Mouse (Mus musculus) olfactory bulb, adult 2 months (tissue): ENCODE data around the gene Sema4d. TPM values are rescaled to one million over a fixed set of nuclear protein-coding genes. Genes with fewer than 3 reads are reported as not detected.

Experiments used
- H3K27ac ChIP-seq: fragments of 200-500 bp; 2 replicates; pipeline ENCODE4 v1.5.1; 2012; ENCODE audit warnings: low read depth, low read length; ENCODE audit not compliant: insufficient read depth
- H3K4me1 ChIP-seq: fragments of 200-500 bp; 2 replicates; pipeline ENCODE4 v1.6.1; 2012; ENCODE audit warnings: low read length; ENCODE audit not compliant: control insufficient read depth, insufficient read depth
- H3K4me3 ChIP-seq: fragments of 200-500 bp; 2 replicates; pipeline ENCODE4 v1.5.1; 2012; ENCODE audit warnings: mild to moderate bottlenecking, low read depth, low read length, moderate library complexity; ENCODE audit not compliant: insufficient read depth
- CTCF ChIP-seq: fragments of 200-500 bp; IDR thresholded peaks from 2 replicates; pipeline ENCODE4 v1.5.1; 2012; ENCODE audit warnings: low read depth, mild to moderate bottlenecking, low read length, moderate library complexity; ENCODE audit not compliant: insufficient read depth
- POLR2A ChIP-seq: fragments of 200-500 bp; IDR thresholded peaks from 2 replicates; pipeline ENCODE4 v1.6.1; 2012; ENCODE audit warnings: mild to moderate bottlenecking, low read depth, low read length, moderate library complexity; ENCODE audit not compliant: insufficient read depth
- WGBS: fragments of 180-500 bp; shearing (Covaris S2); methylation state at CpG from one replicate; pipeline ENCODE4 v1.1.7; 2018; 5-methylcytosine and 5-hydroxymethylcytosine counted together
- polyA plus RNA-seq: library from polyadenylated mRNA; stranded (reverse); fragments of >200 nt; gene quantifications from 2 replicates; pipeline ENCODE4 v1.2.4, GENCODE M21; 2012; ENCODE audit warnings: low replicate concordance; ENCODE audit not compliant: missing spikeins, insufficient read depth, insufficient read length

The Sema4d gene
- polyA plus RNA-seq, 1 experiment: not detected

- no peak overlapping the region for H3K4me3 ChIP-seq
- no peak for TF ChIP-seq POLR2A
- TF ChIP-seq CTCF: no peak
- no peak overlapping the region; the same call in 1 of the 2 replicates for H3K27ac ChIP-seq
- peaks cover 64% of the 10 kb centered on the region for H3K4me1 ChIP-seq
- WGBS: 46% methylated on average over 14 of the region's 14 CpGs
These were observed 43.8 kb downstream of the Sema4d start for GRCm38 (mm10) chr13:51749578-51750345.

- no peak for TF ChIP-seq POLR2A
- TF ChIP-seq CTCF: no peak
- no peak overlapping the region for H3K27ac ChIP-seq
- peaks cover 47% of the 10 kb centered on the region for H3K4me1 ChIP-seq
- H3K4me3 ChIP-seq: no peak overlapping the region
- 74% methylated on average over 12 of the region's 12 CpGs for WGBS
These were observed 45.5 kb downstream of the Sema4d start for GRCm38 (mm10) chr13:51748009-51748552.

GRCm38 (mm10) chr13:51747069-51747468, 46.5 kb downstream of the Sema4d start:
- Histone ChIP-seq H3K27ac (no peak overlapping the region), H3K4me1 (peaks cover 44% of the 10 kb centered on the region), H3K4me3 (no peak overlapping the region)
- TF ChIP-seq POLR2A: no peak
- TF ChIP-seq CTCF: no peak
- 85% methylated on average over 7 of the region's 7 CpGs for WGBS

GRCm38 (mm10) chr13:51745862-51746261, 47.7 kb downstream of the Sema4d start:
- Histone ChIP-seq H3K27ac (no peak overlapping the region), H3K4me3 (no peak overlapping the region)
- WGBS: 69% methylated on average over 5 of the region's 5 CpGs

GRCm38 (mm10) chr13:51743855-51744254, 49.7 kb downstream of the Sema4d start:
- Histone ChIP-seq H3K27ac (no peak overlapping the region), H3K4me3 (no peak overlapping the region), H3K4me1 (peaks cover 27% of the 10 kb centered on the region)
- WGBS: 82% methylated on average over 3 of the region's 3 CpGs
- TF ChIP-seq CTCF (no peak), POLR2A (no peak)

More at GRCm38 (mm10) chr13:51745862-51746261, 47.7 kb downstream of the Sema4d start:
- TF ChIP-seq POLR2A (no peak), CTCF (no peak)
- peaks cover 40% of the 10 kb centered on the region for H3K4me1 ChIP-seq

GRCm38 (mm10) chr13:51742551-51743052, 50.9 kb downstream of the Sema4d start:
- no peak overlapping the region for H3K4me3 ChIP-seq
- peaks cover 22% of the 10 kb centered on the region for H3K4me1 ChIP-seq
- no peak for TF ChIP-seq CTCF
- no peak for TF ChIP-seq POLR2A
- WGBS: 73% methylated on average over 10 of the region's 10 CpGs
- no peak overlapping the region for H3K27ac ChIP-seq

GRCm38 (mm10) chr13:51740776-51741175, 52.8 kb downstream of the Sema4d start:
- 94% methylated on average over 5 of the region's 5 CpGs for WGBS
- peaks cover 31% of the 10 kb centered on the region for H3K4me1 ChIP-seq
- H3K4me3 ChIP-seq: no peak overlapping the region
- TF ChIP-seq POLR2A (no peak), CTCF (no peak)
- no peak overlapping the region for H3K27ac ChIP-seq

GRCm38 (mm10) chr13:51739713-51740112, 53.8 kb downstream of the Sema4d start:
- TF ChIP-seq CTCF: no peak
- TF ChIP-seq POLR2A: no peak
- peaks cover 29% of the 10 kb centered on the region for H3K4me1 ChIP-seq
- 83% methylated on average over 1 of the region's 1 CpGs for WGBS
- no peak overlapping the region for H3K27ac ChIP-seq
- no peak overlapping the region for H3K4me3 ChIP-seq

GRCm38 (mm10) chr13:51738531-51739117, 54.9 kb downstream of the Sema4d start:
- TF ChIP-seq CTCF (no peak), POLR2A (no peak)
- WGBS: 98% methylated on average over 11 of the region's 11 CpGs
- no peak overlapping the region for H3K4me3 ChIP-seq
- peaks cover 29% of the 10 kb centered on the region for H3K4me1 ChIP-seq
- no peak overlapping the region for H3K27ac ChIP-seq
